Mouse (Mus musculus) yolk sac, embryonic 10.5 days (tissue): ENCODE results near the gene Klhl5.

Source experiments
- DNase-seq: peaks from one replicate; pipeline ENCODE4 v3.0.0-alpha.2; 2017; ENCODE audit warnings: low spot score

Gene Klhl5

GRCm38 (mm10) chr5:65106876-65107772, at the start of gene Klhl5:
Gene Klhl5 (plus strand): TSS chr5:65107539.
- peak; percentile 93 for DNase-seq

DNA sequence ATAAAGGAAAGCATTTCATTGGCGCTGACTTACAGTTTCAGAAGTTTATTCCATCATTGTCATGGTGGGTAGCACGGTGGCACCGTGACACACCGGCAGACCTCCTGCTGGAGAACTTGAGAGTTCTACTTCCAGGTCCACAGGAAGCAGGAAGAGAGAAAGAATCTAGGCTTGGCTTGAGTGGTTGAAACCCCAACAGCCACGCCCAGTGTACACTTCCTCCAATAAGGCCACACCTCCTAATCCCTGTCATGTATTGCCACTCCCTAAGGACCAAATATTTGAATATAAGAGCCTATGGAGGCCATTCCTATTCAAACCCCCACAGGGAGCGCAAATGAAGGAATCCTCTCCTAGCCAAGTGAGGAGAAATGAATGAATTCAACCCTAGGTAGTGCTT, 49.7 kb upstream of the Klhl5 start:
- DNase-seq: no peak

- no peak for DNase-seq
Observed at GRCm38 (mm10) chr5:65059806-65060205, 47.5 kb upstream of the Klhl5 start.

- DNase-seq: no peak
Observed at GRCm38 (mm10) chr5:65062236-65062635, 45.1 kb upstream of the Klhl5 start.

DNA sequence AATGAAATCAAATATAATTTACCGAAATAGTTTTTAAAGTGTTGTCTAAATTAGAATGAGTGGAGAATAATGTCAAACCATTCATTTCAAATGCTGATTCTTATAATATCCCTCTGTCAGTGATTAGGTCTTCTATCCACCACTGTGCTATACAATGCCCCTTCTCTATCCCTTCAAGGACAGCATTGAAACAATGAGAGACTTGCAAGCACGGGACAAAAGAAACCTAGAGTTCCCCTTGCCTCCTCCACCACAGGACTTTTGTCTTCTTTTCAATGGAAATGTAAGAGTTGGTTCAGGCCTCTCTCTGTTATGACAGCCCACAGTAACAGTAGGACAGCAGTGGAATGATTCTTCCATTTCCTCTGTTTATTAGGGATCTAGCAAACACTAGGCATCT, 44.1 kb upstream of the Klhl5 start:
- no peak for DNase-seq

- no peak for DNase-seq
Observed at GRCm38 (mm10) chr5:65068166-65068565, 39.2 kb upstream of the Klhl5 start.

DNA sequence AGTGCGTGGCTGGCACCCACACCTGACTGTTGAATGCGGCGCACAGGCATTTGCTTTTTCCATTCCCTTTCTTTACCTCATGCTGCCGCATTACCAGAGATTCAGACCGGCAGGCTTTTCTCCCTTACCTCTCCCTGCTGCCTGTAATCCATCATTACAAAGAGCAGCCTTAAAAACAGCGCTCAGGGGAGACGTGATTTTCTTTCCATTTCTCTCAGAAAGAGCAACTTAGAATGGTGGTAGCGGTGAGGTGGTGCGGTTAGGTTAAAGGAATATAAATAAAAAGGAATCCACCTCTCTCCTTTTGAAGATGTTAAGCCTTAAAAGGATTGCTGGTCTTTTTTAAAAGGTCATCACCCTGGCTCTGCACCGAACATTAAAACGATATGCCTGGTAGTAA, 37.5 kb upstream of the Klhl5 start:
- DNase-seq: no peak

- no peak for DNase-seq
Observed at GRCm38 (mm10) chr5:65071689-65072118, 35.6 kb upstream of the Klhl5 start.

- no peak for DNase-seq
Observed at GRCm38 (mm10) chr5:65073247-65073646, 34.1 kb upstream of the Klhl5 start.

- no peak for DNase-seq
Observed at GRCm38 (mm10) chr5:65074693-65075092, 32.6 kb upstream of the Klhl5 start.

DNA sequence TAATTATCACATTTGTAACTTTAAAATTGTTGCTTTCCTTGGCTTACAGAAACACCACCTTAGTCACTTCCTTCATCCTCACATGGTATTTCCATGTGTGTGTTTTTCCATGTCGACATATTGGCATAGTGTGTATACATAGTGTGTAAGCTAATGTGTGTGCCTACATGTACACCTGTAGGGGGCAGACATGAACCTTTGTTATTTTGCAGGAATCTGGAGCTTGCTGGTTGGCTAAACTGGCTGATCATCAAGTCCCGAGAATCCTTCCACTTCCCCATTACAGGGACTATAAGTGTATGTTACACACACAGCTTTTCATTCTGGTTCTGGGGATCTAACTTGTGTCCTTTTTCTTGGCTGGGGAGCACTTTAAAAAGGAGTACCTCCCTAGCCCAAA, 31.3 kb upstream of the Klhl5 start:
- no peak for DNase-seq

- no peak for DNase-seq
Observed at GRCm38 (mm10) chr5:65076748-65077147, 30.6 kb upstream of the Klhl5 start.

DNA sequence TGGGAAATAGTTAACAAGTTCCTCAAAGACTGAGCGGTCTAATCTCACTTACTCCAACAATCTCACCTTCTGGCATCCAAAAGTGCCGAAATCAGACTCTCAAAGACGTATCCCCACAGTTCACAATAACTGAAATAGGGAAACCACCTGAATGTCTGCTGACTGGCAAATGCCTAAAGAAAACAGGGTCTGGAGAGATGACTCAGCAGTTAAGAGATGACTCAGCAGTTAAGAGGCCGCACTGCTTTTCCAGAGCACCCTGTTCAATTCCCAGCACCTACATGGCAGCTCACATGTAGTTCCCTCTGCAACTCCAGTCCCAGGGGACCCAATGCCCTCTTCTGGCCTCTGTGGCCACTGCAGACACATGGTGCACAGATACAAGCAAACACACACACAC, 29.3 kb upstream of the Klhl5 start:
- DNase-seq: no peak

GRCm38 (mm10) chr5:65079881-65080280, 27.5 kb upstream of the Klhl5 start:
- no peak for DNase-seq

DNA sequence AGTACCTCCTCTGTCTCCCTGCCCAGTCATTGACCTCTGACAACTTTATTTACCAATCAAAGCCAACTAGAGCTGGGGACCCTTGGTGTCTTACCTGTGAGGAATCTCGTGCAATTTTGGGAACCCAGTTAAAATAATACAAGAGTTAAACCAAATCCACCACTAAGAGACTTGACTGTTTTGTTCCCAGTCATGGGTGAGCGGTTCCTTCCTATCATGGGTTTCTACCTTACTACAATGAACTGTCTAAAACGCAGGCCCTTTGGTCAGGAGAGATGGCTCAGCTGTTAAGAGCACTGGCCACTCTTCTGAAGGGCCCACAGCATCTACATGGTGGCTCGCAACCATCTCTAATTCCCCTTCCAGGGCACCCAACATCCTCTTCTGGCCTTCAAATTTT, 25.5 kb upstream of the Klhl5 start:
- DNase-seq: no peak

DNA sequence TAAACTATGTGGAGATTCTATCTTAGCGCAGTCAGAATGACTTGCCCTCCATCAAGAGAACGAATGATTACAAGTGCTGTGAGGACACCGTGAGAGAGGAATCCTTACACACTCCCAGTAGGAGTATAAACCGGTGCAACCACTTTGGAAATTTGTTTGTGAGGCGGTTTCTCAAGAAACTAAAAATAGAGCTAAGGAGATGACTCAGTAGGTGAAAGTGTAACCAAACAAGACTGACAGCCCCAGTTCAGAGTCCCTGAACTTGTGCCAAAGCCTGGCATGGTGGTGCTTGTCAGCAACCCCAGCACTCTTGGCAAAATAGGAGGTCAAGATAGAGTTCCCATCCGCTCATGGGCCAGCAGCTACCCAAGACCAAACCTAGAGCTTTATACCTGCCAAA, 20.8 kb upstream of the Klhl5 start:
- no peak for DNase-seq

GRCm38 (mm10) chr5:65089707-65090106, 17.6 kb upstream of the Klhl5 start:
- DNase-seq: no peak

GRCm38 (mm10) chr5:65091184-65091858, 16.0 kb upstream of the Klhl5 start:
- no peak for DNase-seq

DNA sequence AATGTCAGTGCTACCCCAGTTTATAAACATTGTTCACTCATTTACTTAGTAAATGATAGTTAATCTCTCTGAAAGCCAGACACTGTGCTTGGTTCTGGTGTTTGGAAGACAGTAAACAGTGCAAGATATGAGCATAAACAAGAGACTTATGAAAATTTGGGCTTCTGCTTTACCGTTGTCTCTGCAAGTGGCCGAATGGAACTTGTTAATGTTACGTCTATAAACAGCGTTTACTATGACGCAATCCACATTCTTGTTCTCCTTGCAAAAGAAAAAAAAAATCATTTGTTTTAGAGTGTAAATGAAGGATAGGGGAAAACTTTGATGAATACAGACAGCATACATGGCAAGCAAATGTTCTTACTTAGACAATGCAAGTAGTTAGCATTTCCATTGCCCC, 15.4 kb upstream of the Klhl5 start, which contains the start of gene Tmem156:
Gene Tmem156 (minus strand): TSS at position 212 of the 400 bp plus-strand sequence.
- DNase-seq: no peak

DNA sequence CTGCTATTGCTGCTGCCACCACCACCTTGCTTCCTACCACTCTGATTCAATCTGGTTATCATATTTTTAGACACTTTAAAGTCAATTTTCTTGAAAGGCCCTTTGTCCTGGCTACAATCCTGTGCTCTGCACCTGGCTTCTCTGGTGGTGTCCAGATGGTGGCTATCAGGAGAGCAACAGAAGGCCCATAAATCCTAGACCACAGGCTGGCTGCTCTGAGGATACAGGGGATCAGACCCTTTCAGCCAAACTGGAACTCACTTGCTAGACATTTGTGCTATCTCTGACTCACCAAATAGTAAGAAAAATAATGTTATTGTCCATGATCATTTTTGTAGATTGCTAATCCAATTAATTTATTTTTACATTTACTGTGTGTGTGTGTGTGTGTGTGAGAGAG, 13.6 kb upstream of the Klhl5 start:
- DNase-seq: no peak

- DNase-seq: no peak
Observed at GRCm38 (mm10) chr5:65094902-65095545, 12.3 kb upstream of the Klhl5 start.

DNA sequence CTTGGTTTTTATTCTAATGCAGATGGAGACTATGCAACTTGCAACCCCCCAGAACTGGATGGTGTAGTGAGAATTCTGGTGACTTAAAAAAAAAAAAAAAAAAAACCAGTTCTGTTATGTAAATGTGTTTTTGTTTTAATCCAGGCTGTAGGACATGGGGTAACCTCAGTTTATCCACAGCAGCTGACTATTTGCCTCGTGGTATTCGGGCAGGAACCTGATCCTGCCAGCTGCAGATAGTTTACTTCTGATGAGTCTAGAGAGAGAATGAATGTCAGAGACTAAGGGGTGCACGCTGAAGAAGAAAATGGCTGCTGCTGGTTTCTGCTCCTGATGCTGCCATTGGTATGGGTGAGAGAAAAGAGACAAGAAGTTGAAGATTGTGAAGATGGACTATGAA, 11.3 kb upstream of the Klhl5 start:
- no peak for DNase-seq

GRCm38 (mm10) chr5:65096805-65097204, 10.5 kb upstream of the Klhl5 start:
- DNase-seq: no peak
